7 mouse cellular contexts compared by ENCODE assay signal in genomic region chr3:21479021-21479795, GRCm38 (mm10).
A peak's percentile ranks its signal among the peaks of the same experiment; 100 is the strongest.
DNase-seq lines count a peak whose midpoint lies in the region; ATAC-seq lines count a peak whose summit lies in the region.

No protein-coding gene starts in this region.

- H3K36me3 ChIP-seq in forebrain, embryonic 14.5 days (ENCODE audit: control insufficient read depth, insufficient read depth, low read length), result no peaks in the 10 kb centered on the region
- no peaks in the 10 kb centered on the region for H3K36me3 ChIP-seq in heart, embryonic 15.5 days
- H3K36me3 ChIP-seq in lung, embryonic 15.5 days, result no peaks in the 10 kb centered on the region

- WGBS in forebrain, embryonic 14.5 days, result 14% methylated on average over 5 of the region's 5 CpGs
- WGBS in heart, embryonic 15.5 days, result 27% methylated on average over 5 of the region's 5 CpGs
- 22% methylated on average over 5 of the region's 5 CpGs for WGBS in lung, embryonic 15.5 days

- DNase-seq in embryo, embryonic 10 days (ENCODE audit: low spot score), result peak; percentile 21
- DNase-seq in forebrain, embryonic 14.5 days (ENCODE audit: low spot score), result peak; percentile 74
- peak; percentile 32 to 48 for DNase-seq in kidney, postnatal 36 days
- peak; percentile 14 for DNase-seq in retina, postnatal 1 day

- no peak overlapping the region for H3K4me3 ChIP-seq in forebrain, embryonic 14.5 days (ENCODE audit: low read depth, low read length)
- no peak overlapping the region for H3K4me3 ChIP-seq in heart, embryonic 15.5 days
- H3K4me3 ChIP-seq in lung, embryonic 15.5 days, result no peak overlapping the region

- H3K9me3 ChIP-seq in forebrain, embryonic 14.5 days (replicated peaks; ENCODE audit: control insufficient read depth, low read length), result no peaks in the 10 kb centered on the region
- no peaks in the 10 kb centered on the region for H3K9me3 ChIP-seq in heart, embryonic 15.5 days (replicated peaks)
- H3K9me3 ChIP-seq in lung, embryonic 15.5 days, result no peaks in the 10 kb centered on the region

- no peak overlapping the region for H3K27ac ChIP-seq in forebrain, embryonic 14.5 days (ENCODE audit: low read depth, low read length)
- peak overlapping the region; percentile 70 for H3K27ac ChIP-seq in heart, embryonic 15.5 days
- peak overlapping the region; percentile 72 for H3K27ac ChIP-seq in lung, embryonic 15.5 days

- H3K9ac ChIP-seq in forebrain, embryonic 14.5 days (ENCODE audit: low read length), result no peak overlapping the region
- no peak overlapping the region for H3K9ac ChIP-seq in heart, embryonic 15.5 days
- H3K9ac ChIP-seq in lung, embryonic 15.5 days, result no peak overlapping the region

- H3K4me1 ChIP-seq in forebrain, embryonic 14.5 days (ENCODE audit: control insufficient read depth, insufficient read depth, low read length), result peaks cover 8% of the 10 kb centered on the region
- peaks cover 5% of the 10 kb centered on the region; the same call in 1 of the 2 replicates for H3K4me1 ChIP-seq in heart, embryonic 15.5 days (replicated peaks)
- H3K4me1 ChIP-seq in lung, embryonic 15.5 days, result peaks cover 9% of the 10 kb centered on the region

- H3K4me2 ChIP-seq in forebrain, embryonic 14.5 days (ENCODE audit: low read length), result no peak overlapping the region
- H3K4me2 ChIP-seq in heart, embryonic 15.5 days, result no peak overlapping the region
- H3K4me2 ChIP-seq in lung, embryonic 15.5 days, result no peak overlapping the region

- H3K27me3 ChIP-seq in forebrain, embryonic 14.5 days (replicated peaks; ENCODE audit: control insufficient read depth, insufficient read depth, low read length), result no peaks in the 10 kb centered on the region
- H3K27me3 ChIP-seq in heart, embryonic 15.5 days, result no peaks in the 10 kb centered on the region
- H3K27me3 ChIP-seq in lung, embryonic 15.5 days, result no peaks in the 10 kb centered on the region

- ATAC-seq in forebrain, embryonic 14.5 days, result peak; percentile 96
- ATAC-seq in heart, embryonic 15.5 days (replicated peaks; ENCODE audit: insufficient number of reproducible peaks, insufficient read depth, low FRiP score, low read depth), result peak; percentile 66
- peak; percentile 55 for ATAC-seq in lung, embryonic 15.5 days (ENCODE audit: borderline replicate concordance, extremely low read depth, low FRiP score, low TSS enrichment)
- no peak for ATAC-seq in megakaryocyte progenitor cell, adult 5-6 weeks (replicated peaks; ENCODE audit: poor library complexity)

Comparison
In these comparisons a context has a peak if more than half of its experiments do, and no peak if none do; other contexts are left out.
1. DNase-seq: peak in every context shown above with its lines; median percentile 74 in forebrain, embryonic 14.5 days; 40 in kidney, postnatal 36 days; 21 in embryo, embryonic 10 days; 14 in retina, postnatal 1 day.